In the genomic region with DNA sequence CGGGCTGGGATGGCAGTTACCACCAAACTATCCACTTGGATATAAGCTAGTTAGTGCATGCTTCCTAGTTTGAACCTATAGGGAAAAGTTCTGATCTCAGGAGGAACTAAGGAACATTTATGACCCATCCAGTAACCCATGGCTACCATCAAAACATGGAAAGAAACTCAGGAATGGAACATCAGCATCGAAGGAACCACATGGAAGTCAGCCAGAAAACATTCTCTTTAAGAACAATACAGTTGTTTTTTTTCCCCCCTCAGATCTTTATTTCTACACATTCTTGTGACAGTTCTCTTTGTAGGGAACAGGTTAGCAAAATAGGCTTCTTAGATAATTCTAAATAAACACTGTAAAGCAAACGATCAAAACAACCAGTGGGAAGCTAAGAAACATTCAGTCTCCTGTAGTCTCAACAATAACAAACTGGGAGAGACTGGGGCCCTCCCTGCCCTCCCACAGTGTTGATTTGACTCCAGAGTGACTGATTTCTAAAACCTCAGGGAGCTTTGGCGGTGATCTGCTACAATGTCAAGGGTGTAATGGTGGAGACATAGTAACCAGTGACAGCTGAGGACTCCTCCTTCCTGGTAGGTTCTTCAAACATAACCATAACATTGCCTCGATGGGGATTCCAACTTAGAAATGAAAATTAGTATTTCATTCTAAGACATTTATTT, we compare ENCODE assay signal across 24 mouse cellular contexts. TPM values are rescaled to one million over a fixed set of nuclear protein-coding genes. Genes with fewer than 3 reads are reported as not detected.
A peak's percentile ranks its signal among the peaks of the same experiment; 100 is the strongest.
DNase-seq lines count a peak whose midpoint lies in the region; ATAC-seq and TF ChIP-seq lines count a peak whose summit lies in the region.
"Had no signal": no experiment of that assay in that cellular context is flagged by ENCODE, and none has a peak within 500 bp of the region (broad histone marks: within the 10 kb centered on the region; RNA-seq: fewer than 3 reads in every experiment).

No protein-coding gene starts in this region.

- H3K4me1 ChIP-seq in forebrain, embryonic 14.5 days (ENCODE audit: control insufficient read depth, insufficient read depth, low read length), result no peaks in the 10 kb centered on the region
- H3K4me1 ChIP-seq in forebrain, embryonic 15.5 days, result no peaks in the 10 kb centered on the region
- H3K4me1 ChIP-seq in kidney, postnatal 0 days (replicated peaks; ENCODE audit: insufficient read depth, low read length), result no peaks in the 10 kb centered on the region; the same call in 1 of the 2 replicates
- H3K4me1 ChIP-seq in neural tube, embryonic 13.5 days (replicated peaks), result no peaks in the 10 kb centered on the region
- 0 out of 2 replicates have a peak, but pooled peaks cover 3% of the 10 kb centered on the region for H3K4me1 ChIP-seq in neural tube, embryonic 15.5 days
- H3K4me1 ChIP-seq: forebrain, embryonic 12.5 days had no signal

- H3K36me3 ChIP-seq in forebrain, embryonic 14.5 days (ENCODE audit: control insufficient read depth, insufficient read depth, low read length), result peaks cover 4% of the 10 kb centered on the region; the same call in 1 of the 2 replicates
- no peaks in the 10 kb centered on the region for H3K36me3 ChIP-seq in forebrain, embryonic 15.5 days
- peaks cover 20% of the 10 kb centered on the region; the same call in 1 of the 2 replicates for H3K36me3 ChIP-seq in kidney, postnatal 0 days (ENCODE audit: insufficient read depth, low read length)
- H3K36me3 ChIP-seq in neural tube, embryonic 13.5 days, result peaks cover 17% of the 10 kb centered on the region
- no peaks in the 10 kb centered on the region for H3K36me3 ChIP-seq in neural tube, embryonic 15.5 days

- no peak overlapping the region for H3K4me2 ChIP-seq in forebrain, embryonic 14.5 days (ENCODE audit: low read length)
- no peak overlapping the region for H3K4me2 ChIP-seq in forebrain, embryonic 15.5 days (replicated peaks)
- H3K4me2 ChIP-seq in kidney, postnatal 0 days (ENCODE audit: low read length), result no peak overlapping the region
- H3K4me2 ChIP-seq in neural tube, embryonic 13.5 days, result no peak overlapping the region
- H3K4me2 ChIP-seq in neural tube, embryonic 15.5 days, result no peak overlapping the region
- H3K4me2 ChIP-seq: forebrain, embryonic 12.5 days; heart, embryonic 11.5 days had no signal

- no peaks in the 10 kb centered on the region for H3K9me3 ChIP-seq in forebrain, embryonic 14.5 days (replicated peaks; ENCODE audit: control insufficient read depth, low read length)
- H3K9me3 ChIP-seq in forebrain, embryonic 15.5 days, result no peaks in the 10 kb centered on the region
- H3K9me3 ChIP-seq in kidney, postnatal 0 days (replicated peaks; ENCODE audit: low read length), result no peaks in the 10 kb centered on the region
- no peaks in the 10 kb centered on the region for H3K9me3 ChIP-seq in neural tube, embryonic 13.5 days
- H3K9me3 ChIP-seq in neural tube, embryonic 15.5 days (replicated peaks), result no peaks in the 10 kb centered on the region
- H3K9me3 ChIP-seq: forebrain, embryonic 12.5 days; midbrain, embryonic 10.5 days had no signal

- DNase-seq in forebrain, embryonic 14.5 days (ENCODE audit: low spot score), result peak; percentile 45
- peak; percentile 68 for DNase-seq in kidney, postnatal 0 days (ENCODE audit: low spot score)
- no peak for DNase-seq in kidney, postnatal 10 days
- no peak for DNase-seq in neural tube, embryonic 10.5 days (ENCODE audit: extremely low spot score, low spot score)
- DNase-seq: adrenal gland, postnatal 25 days; cerebellum, adult 18-20 months; cerebellum, postnatal 36 days; gastrocnemius, postnatal 25 days; kidney, adult 18-20 months; kidney, postnatal 14 days; layer of hippocampus, postnatal 36 days; liver; right cerebral cortex, adult 18-20 months; thymus, postnatal 25 days had no signal

- TF ChIP-seq CTCF in kidney, postnatal 0 days (IDR thresholded peaks at IDR 0.05; ENCODE audit: low read depth), result no peak

- 71% methylated on average over 5 of the region's 5 CpGs for WGBS in forebrain, embryonic 14.5 days
- WGBS in forebrain, embryonic 15.5 days, result 57% methylated on average over 5 of the region's 5 CpGs
- whole genome bisulfite sequencing in kidney, postnatal 0 days, result 42% methylated on average over 5 of the region's 5 CpGs
- 66% methylated on average over 5 of the region's 5 CpGs for WGBS in neural tube, embryonic 13.5 days
- 60% methylated on average over 5 of the region's 5 CpGs for WGBS in neural tube, embryonic 15.5 days

- no peaks in the 10 kb centered on the region for H3K27me3 ChIP-seq in forebrain, embryonic 14.5 days (replicated peaks; ENCODE audit: control insufficient read depth, insufficient read depth, low read length)
- H3K27me3 ChIP-seq in forebrain, embryonic 15.5 days, result no peaks in the 10 kb centered on the region
- H3K27me3 ChIP-seq in kidney, postnatal 0 days (ENCODE audit: insufficient read depth, low read length), result no peaks in the 10 kb centered on the region
- H3K27me3 ChIP-seq in neural tube, embryonic 13.5 days, result no peaks in the 10 kb centered on the region
- no peaks in the 10 kb centered on the region for H3K27me3 ChIP-seq in neural tube, embryonic 15.5 days (replicated peaks)
- H3K27me3 ChIP-seq: forebrain, embryonic 12.5 days had no signal

- no peak overlapping the region for H3K4me3 ChIP-seq in forebrain, embryonic 14.5 days (ENCODE audit: low read depth, low read length)
- H3K4me3 ChIP-seq in forebrain, embryonic 15.5 days, result no peak overlapping the region
- H3K4me3 ChIP-seq in kidney, postnatal 0 days (replicated peaks; ENCODE audit: low read depth, low read length), result no peak overlapping the region
- no peak overlapping the region for H3K4me3 ChIP-seq in neural tube, embryonic 13.5 days
- no peak overlapping the region for H3K4me3 ChIP-seq in neural tube, embryonic 15.5 days (replicated peaks)
- H3K4me3 ChIP-seq: forebrain, embryonic 12.5 days; layer of hippocampus, adult 2 months; midbrain, embryonic 10.5 days had no signal

- ATAC-seq in forebrain, embryonic 14.5 days, result no peak
- no peak for ATAC-seq in forebrain, embryonic 15.5 days (replicated peaks)
- ATAC-seq in kidney, postnatal 0 days (replicated peaks; ENCODE audit: low FRiP score, low read depth), result no peak
- no peak for ATAC-seq in neural tube, embryonic 13.5 days (ENCODE audit: low read depth)
- no peak for ATAC-seq in neural tube, embryonic 15.5 days (ENCODE audit: low FRiP score)
- ATAC-seq: activated CD4-positive, CD25-positive, alpha-beta regulatory T cell, adult 4 months; CD4-positive, CD25-positive, alpha-beta regulatory T cell, adult 4 months had no signal

- H3K27ac ChIP-seq in forebrain, embryonic 14.5 days (ENCODE audit: low read depth, low read length), result no peak overlapping the region
- no peak overlapping the region for H3K27ac ChIP-seq in forebrain, embryonic 15.5 days (replicated peaks)
- no peak overlapping the region for H3K27ac ChIP-seq in kidney, postnatal 0 days
- peak overlapping the region; percentile 9; the same call in 1 of the 2 replicates for H3K27ac ChIP-seq in neural tube, embryonic 13.5 days (replicated peaks)
- H3K27ac ChIP-seq in neural tube, embryonic 15.5 days (replicated peaks), result peak overlapping the region; percentile 51; the same call in 1 of the 2 replicates
- H3K27ac ChIP-seq: forebrain, embryonic 12.5 days; macrophage; midbrain, embryonic 10.5 days had no signal

- no peak overlapping the region for H3K9ac ChIP-seq in forebrain, embryonic 14.5 days (ENCODE audit: low read length)
- no peak overlapping the region for H3K9ac ChIP-seq in forebrain, embryonic 15.5 days (replicated peaks)
- H3K9ac ChIP-seq in kidney, postnatal 0 days (ENCODE audit: low read depth, low read length), result no peak overlapping the region
- no peak overlapping the region for H3K9ac ChIP-seq in neural tube, embryonic 13.5 days
- no peak overlapping the region for H3K9ac ChIP-seq in neural tube, embryonic 15.5 days (replicated peaks)
- H3K9ac ChIP-seq: forebrain, embryonic 12.5 days had no signal

RNA-seq across cellular contexts. Expression of a gene that starts 29.0 kb away (rescaled TPM):
- 1.4 and 2.2 TPM in 2 replicates for polyA plus RNA-seq in forebrain, embryonic 14.5 days (2014; fragmentation: Nextera tagmentation; extraction: Ambion mirVana)
- polyA plus RNA-seq in forebrain, embryonic 15.5 days (2015; fragmentation: Nextera tagmentation; extraction: Ambion mirVana), result 3.8 and 4.5 TPM in 2 replicates
- polyA plus RNA-seq in kidney, postnatal 0 days (2015; fragmentation: Nextera tagmentation; extraction: Ambion mirVana), result 0.60 and 1.2 TPM in 2 replicates
- polyA plus RNA-seq in neural tube, embryonic 13.5 days (2015; fragmentation: Nextera tagmentation; extraction: Ambion mirVana), result 14.5 TPM in 2 replicates
- 10.0 and 10.5 TPM in 2 replicates for polyA plus RNA-seq in neural tube, embryonic 15.5 days (2015; fragmentation: Nextera tagmentation; extraction: Ambion mirVana)
- polyA plus RNA-seq: activated CD4-positive, CD25-positive, alpha-beta regulatory T cell, adult 4 months; CD4-positive, CD25-positive, alpha-beta regulatory T cell, adult 4 months; macrophage had no signal

Comparison
In these comparisons a context has a peak if more than half of its experiments do, and no peak if none do; other contexts are left out.
1. DNase-seq: peak in forebrain, embryonic 14.5 days (single experiment) and kidney, postnatal 0 days (single experiment); none in kidney, postnatal 10 days (single experiment) and neural tube, embryonic 10.5 days (single experiment).
2. H3K27ac ChIP-seq: peak in neural tube, embryonic 13.5 days (single experiment) and neural tube, embryonic 15.5 days (single experiment); none in forebrain, embryonic 14.5 days (single experiment), forebrain, embryonic 15.5 days (single experiment) and kidney, postnatal 0 days (single experiment).